Mouse (Mus musculus): ENCODE data around the gene Tmem106b. TPM values are rescaled to one million over a fixed set of nuclear protein-coding genes. Genes with fewer than 3 reads are reported as not detected.

Gene Tmem106b
- 56.0 and 88.3 TPM in 2 replicates for total RNA-seq (2017)

DNA sequence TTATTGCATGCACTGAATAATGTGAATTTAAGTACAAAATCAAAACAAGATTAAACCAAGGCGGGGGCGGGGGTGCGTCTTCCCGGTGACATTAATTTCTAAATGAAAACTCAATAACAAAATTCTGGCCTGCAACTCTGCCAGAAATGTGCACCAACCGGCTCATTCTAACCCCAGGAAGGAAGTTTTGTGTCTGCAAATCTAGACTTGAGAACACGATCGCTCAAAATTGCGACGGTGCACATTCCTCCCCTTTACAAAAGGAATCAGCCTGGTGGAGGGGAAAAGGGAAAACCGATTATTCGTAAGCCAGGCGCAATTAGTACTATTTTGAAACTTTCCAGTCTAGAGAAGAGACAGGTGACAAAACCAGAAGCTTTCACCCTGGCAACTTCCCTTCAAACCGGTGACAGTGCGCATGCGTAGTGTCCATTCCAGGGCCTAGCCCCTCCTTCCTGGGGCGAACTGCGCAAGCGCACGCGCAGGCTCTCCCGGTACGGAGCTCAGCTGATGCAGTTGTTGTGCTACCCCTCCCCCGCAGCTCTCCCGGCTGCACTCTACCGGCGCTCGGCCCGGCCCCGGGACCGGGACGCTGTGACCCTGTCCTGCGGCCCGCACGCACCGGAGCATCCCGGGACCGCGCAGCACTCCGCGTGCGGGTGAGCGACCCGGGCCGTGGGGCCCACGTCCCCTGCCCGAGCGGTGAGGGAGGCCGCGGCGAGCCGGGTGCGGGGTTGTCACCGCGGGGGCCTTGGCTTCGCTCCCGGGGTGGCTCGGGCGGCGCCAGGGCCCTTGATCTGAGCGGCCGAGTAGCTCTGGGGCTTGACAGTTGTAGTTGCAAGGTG is at the start of gene Tmem106b:
Gene Tmem106b (plus strand): TSS at position 458 of the 845 bp plus-strand sequence.
- peak; percentile 97 for ATAC-seq (ENCODE audit: extremely low read depth, insufficient number of reproducible peaks, low FRiP score, poor library complexity, severe bottlenecking)

DNA sequence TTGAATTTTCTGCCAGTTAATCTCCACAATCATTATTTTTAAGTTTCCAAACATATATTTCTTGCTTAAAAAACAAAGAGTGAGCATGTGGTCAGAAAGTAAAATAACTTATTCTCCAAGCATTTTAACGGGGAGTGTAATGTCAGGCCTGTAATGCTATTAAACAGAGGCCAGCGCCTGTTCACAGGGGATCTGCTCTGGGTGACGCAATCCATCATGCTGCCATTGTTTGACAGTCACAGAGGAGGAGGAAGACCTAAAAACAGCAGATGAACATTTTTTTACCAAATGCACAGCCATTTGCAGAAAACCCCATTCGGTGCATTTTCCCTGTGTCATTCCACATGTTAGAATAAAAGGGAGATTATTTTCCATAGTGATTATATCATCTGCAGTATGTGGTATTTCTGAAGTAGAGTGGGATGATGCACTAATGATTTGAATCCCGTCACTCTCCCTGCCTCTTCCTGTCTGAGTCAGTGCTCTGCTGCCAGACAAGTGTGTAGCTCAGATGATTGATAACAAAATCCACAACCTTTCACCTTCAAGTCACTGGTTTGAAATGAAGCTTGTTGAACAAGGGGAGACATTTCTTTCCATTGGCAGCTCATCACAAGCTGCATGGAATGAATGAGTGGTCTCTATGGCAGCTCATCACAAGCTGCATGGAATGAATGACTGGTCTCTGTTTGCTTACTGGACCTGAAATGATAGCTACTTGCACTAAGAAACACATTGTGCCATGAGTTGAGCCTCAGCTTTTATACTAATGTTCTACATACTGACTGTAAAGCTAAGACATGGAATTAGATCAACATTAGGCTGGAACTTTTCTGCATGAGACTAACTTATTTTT is 48.1 kb upstream of the Tmem106b start:
- ATAC-seq (ENCODE audit: extremely low read depth, insufficient number of reproducible peaks, low FRiP score, poor library complexity, severe bottlenecking): no peak

DNA sequence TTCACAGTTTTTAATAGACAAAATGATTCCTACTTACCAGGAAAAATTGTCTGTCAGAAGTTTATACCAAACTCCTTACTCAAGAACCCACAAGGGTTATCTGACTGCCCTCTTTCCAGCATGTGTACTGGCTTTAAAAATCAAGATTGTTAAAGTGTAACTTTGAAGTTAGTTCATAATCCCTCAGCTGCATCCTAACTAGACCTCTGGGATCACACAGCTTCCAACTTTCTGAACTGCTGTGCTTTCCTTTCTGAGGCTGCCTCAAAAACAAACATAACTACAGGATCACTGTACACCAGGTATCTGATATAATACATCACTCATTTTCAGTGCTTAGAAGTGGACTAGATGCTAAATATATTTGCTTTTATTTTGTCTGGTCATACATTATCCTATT is 39.0 kb upstream of the Tmem106b start:
- no peak for ATAC-seq (ENCODE audit: extremely low read depth, insufficient number of reproducible peaks, low FRiP score, poor library complexity, severe bottlenecking)

DNA sequence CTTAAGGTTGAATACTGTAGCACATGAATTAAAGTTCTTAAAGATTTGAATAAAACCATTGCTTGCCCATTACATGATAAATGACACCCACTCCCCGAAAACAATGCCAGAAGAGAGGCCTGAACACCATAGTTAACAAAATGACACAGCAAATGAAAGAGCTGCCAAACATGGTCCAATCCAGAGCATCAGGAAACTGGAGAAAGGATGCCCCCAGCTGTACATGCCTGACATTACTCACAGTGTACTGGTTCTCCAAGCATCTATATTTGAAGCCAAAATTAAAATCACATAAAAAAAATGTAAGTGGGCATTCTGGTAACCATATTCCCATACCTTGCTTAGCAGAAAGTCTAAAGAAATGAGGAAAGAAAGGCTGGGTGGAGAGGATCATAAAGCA is 38.6 kb upstream of the Tmem106b start:
- ATAC-seq (ENCODE audit: extremely low read depth, insufficient number of reproducible peaks, low FRiP score, poor library complexity, severe bottlenecking): no peak

DNA sequence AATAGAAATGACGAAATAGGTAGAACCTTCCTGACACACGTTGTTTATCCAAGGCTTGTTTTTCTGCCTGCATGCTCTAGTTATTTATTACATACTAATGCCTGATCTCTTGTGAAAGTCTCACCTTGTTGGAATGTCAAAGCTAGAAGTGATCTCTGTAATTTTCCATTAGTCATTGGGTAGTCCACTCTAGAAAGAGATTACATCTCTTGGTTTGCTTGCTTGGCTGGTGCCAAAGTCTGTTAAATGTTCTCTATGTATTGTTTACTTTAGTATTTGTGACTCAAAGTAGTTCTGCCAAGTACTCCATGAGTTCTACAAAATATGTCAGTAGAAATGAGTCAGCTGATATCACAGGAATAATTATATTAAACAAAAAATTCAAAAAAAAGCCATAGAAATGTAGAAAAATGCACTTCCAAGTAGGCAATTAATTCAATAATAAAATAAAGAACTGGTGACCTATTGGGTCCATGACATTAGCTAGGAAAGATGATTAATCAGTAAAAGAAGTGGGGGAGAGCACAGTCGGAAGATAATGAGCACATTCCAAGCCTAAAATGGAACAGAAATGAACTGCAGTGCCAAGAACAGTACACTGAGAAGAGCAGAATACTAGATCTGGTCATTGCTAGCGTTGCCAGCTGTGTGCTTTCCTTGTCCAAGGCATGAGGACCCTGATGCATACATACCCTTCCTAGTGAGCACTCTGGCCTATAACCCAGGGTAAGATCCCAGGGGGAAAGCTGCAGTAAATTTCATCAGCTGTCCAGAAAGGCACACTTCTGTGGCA is 17.0 kb upstream of the Tmem106b start:
- ATAC-seq (ENCODE audit: extremely low read depth, insufficient number of reproducible peaks, low FRiP score, poor library complexity, severe bottlenecking): no peak

DNA sequence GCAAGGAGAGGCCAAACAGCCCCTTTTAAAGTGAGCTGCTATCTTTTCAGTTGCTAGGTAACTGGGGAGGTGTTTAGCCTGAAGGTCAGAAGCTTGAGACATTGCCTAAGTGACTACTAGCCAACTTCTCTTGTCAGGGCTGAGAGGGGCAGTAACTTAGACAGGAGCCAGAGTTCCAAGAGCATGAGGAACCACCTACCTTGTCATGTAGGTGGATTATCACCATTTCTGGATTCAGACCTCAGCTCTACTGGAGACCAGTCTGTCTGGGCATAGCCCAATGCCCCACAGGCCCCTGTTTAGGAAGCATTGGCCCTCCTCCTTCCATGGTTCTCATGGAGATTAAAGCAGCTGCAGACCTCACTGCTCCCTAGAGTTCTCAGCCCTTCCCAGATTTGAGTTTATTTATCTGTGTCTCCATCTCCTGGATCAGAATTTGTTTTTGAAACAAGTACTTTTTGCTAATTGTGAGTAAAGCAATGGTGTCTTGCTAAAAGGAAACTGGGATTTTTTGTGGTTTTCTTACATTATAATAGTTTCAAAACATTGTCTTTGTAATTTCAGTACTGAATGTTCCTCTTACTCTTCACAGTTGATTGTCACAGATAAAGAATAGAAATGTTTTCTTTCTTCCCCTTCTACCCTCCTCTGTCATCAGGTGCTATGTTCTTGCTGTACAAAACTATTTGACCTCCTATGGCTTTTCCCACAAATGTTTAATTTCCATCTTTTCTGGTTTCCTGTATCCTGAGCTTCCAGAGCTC is 8.1 kb upstream of the Tmem106b start:
- ATAC-seq (ENCODE audit: extremely low read depth, insufficient number of reproducible peaks, low FRiP score, poor library complexity, severe bottlenecking): no peak

DNA sequence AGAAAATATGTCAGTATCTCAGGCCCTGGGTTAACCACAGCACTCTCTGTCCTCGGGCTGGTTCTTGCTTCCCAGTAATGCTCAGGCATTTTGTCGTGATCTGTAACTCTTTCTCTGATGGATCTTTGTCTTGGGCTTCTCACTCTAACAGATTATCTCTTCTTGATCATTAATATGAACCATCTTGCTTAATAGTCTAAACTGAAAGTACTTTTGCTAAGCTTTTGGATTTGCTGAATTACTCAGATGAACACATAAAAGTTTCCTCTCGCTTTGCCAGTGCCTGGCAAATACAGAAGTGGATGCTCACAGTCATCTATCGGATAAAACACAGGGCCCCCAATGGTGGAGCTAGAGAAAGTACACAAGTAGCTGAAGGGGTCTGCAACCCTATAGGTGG is 7.5 kb upstream of the Tmem106b start:
- ATAC-seq (ENCODE audit: extremely low read depth, insufficient number of reproducible peaks, low FRiP score, poor library complexity, severe bottlenecking): no peak

DNA sequence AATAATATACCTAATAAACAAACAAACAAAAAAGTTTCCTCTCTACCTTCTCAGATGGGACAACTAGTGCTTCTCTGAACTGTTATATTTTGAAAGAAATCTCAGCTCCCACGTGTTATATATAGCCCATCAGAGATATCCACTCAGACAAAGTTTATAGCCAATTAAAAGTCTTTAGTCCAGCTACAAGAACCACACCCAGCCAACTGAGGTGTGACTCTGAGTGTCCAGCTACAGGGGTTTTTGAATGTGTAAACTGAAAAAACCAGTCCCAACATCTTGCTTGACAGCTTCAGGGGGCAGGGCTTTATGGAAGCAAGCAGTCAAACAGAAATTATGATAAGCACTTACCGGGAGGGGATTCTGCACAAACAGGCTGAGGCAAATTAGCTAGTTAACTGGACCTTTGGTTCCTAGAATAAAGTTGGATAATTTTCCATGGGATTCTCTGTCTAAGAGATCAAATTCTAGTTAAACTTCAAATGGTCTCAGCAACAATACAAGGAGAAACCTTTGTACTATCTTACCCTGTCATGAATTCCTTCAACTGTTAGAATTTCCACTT is 6.8 kb upstream of the Tmem106b start:
- ATAC-seq (ENCODE audit: extremely low read depth, insufficient number of reproducible peaks, low FRiP score, poor library complexity, severe bottlenecking): no peak

DNA sequence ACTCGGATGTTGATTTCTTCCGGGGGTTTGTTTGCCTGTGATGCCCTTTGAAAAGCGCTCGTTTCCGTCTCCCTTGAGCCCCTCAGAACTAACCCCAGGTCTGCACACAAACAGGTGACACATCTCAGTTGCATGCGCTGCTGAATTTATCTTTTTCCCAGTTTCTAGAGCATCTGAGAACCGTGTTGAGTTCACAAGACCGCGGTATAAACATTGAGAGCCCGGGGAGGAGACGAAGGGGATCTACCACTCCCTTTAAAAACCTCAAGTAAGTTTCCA is 527 bp downstream of the Tmem106b start:
- no peak for ATAC-seq (ENCODE audit: extremely low read depth, insufficient number of reproducible peaks, low FRiP score, poor library complexity, severe bottlenecking)

DNA sequence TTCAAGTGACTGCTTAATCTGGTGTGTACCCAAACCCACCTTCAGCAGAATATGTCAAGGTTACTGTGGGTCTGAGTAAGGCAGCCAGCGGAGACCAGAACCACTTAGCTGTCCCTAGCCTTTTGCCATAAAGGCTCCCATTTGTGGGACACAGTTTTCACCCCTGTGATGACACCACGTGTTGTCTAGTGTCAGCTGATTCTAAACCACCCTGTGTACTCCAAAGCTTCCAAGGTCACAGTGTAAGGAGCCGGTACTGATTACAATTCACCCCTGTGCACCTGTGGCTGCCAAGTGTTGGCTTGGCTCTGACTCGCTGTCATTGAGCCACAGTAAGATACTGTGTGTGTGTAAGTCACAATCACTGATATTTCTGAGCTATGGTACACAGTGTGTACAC is 926 bp downstream of the Tmem106b start:
- no peak for ATAC-seq (ENCODE audit: extremely low read depth, insufficient number of reproducible peaks, low FRiP score, poor library complexity, severe bottlenecking)

DNA sequence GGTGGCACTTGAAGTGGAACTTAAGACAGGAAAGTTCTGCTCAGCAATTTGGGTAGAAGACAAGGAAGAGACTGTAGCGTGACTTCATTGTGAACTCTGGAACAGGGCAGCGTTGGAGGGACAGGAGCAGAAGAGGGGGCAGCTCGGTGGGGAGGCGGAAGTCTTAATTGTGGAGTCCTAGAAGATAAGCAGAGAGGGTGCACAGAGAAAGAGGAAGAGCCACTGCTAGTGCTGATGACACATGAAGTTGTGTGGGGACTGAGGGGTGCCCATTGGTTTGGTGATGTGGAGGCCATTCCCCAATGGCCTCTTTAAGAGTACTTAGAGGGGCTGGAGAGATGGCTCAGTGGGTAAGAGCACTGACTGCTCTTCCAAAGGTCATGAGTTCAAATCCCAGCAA is 3.5 kb downstream of the Tmem106b start:
- no peak for ATAC-seq (ENCODE audit: extremely low read depth, insufficient number of reproducible peaks, low FRiP score, poor library complexity, severe bottlenecking)

DNA sequence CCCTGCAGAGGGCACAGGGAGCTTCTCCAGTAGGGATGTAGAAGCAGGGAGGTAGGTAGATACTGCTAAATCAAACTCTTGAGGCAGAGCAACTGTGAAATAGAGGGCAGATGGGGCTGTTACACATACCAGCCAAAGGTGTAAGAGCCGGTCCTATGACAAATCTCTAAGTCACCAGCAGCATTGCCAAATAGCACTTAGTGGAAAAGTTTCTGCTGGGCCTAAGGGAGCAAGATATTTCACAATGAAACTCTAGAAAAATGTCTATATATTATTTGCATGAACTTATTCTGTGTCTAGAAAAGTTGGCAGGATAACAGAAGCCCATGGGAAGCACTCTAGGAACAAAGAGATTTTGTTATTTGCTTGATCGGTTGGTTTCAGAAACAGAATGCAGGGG is 4.3 kb downstream of the Tmem106b start:
- no peak for ATAC-seq (ENCODE audit: extremely low read depth, insufficient number of reproducible peaks, low FRiP score, poor library complexity, severe bottlenecking)

DNA sequence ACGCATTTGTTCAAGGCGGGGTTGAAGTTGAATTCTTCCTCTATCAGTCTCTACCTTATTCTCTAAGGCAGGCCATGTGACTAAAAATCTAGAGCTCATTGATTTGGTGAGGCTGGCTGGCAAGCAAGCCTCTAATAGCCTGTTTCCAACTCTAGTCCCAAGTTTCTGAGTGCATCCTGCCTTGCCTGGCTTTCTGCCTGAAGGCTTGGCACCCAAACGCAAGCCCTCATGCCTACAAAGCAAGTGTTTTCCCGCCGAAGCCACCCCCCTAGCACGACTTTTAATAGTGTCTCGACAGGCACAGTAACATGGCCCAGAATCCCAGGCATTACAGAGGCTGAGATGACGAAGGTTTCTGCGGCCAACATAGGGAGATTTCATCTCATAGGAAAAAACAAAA is 13.3 kb downstream of the Tmem106b start:
- ATAC-seq (ENCODE audit: extremely low read depth, insufficient number of reproducible peaks, low FRiP score, poor library complexity, severe bottlenecking): no peak

DNA sequence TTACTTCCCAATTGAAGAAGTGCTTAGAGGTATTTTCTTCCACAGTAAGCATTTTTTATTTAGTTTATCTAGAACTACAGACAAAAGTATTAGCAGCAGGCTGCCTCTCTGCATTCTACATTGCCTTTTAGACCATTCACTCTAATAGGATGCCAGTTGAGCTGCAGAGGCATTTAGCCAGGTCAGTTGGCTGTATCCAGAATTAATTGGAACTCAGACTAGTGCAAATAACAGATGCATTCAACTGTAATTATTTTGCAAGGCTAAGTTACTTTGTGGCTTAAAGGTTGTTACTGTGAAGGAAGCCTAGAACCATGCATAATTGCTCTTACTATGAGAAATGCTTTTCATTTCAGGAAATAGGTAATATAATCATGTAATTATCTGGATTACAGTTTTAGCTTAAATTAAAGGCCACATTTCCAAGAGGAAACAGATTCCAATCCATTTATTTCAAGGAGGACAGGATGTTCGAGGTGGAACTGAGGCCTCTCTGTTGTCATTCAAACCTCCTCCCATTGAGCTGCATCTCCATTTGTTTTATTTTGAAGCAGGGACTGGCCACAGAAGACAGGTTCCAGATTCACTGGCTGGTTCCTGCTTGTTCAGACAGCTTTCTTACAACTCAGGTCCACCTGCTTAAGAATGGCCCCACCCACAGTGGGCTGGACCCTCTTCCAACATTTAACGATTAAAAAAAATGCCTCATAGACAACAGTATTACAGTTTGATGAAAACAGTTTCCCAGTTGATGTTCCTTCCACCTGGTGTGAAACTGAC is 27.3 kb downstream of the Tmem106b start:
- no peak for ATAC-seq (ENCODE audit: extremely low read depth, insufficient number of reproducible peaks, low FRiP score, poor library complexity, severe bottlenecking)

DNA sequence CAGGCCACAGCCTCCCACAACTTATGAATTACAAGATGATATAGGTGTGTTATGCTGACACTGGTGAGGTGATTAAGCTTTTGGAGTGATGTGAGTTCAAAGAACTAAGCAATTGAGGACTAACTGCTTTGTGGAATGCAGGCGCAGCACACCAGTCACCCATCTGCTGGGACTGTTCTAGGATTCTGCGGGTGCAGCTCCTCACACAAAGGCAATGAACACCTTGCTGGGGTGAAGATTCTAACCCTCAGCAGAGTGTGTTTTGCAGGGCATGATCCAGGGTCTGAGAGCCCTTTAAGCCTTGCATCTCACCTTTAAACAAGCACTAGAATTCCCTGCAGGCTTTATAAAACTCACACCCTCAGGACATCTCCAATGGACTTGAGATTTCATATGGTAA is 30.6 kb downstream of the Tmem106b start:
- no peak for ATAC-seq (ENCODE audit: extremely low read depth, insufficient number of reproducible peaks, low FRiP score, poor library complexity, severe bottlenecking)

DNA sequence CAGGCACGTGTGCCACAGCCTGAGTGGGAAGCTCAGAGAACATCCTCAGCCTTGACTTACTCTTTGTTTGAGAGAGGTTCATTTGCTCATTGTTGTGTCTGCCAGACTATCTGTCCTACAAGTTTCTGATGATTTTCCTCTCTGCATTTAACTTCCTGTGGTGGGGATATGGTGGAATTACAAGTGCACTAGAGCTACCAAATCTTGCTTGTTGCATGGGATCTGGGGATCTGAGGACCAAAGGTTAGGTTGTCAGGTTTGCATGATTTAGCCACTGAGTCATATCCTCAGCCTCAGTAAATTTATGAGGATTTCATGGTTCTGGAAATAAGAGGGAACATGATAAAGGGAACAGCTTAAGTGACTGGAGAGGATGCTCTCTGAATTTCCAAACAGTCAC is 39.1 kb downstream of the Tmem106b start:
- ATAC-seq (ENCODE audit: extremely low read depth, insufficient number of reproducible peaks, low FRiP score, poor library complexity, severe bottlenecking): no peak

DNA sequence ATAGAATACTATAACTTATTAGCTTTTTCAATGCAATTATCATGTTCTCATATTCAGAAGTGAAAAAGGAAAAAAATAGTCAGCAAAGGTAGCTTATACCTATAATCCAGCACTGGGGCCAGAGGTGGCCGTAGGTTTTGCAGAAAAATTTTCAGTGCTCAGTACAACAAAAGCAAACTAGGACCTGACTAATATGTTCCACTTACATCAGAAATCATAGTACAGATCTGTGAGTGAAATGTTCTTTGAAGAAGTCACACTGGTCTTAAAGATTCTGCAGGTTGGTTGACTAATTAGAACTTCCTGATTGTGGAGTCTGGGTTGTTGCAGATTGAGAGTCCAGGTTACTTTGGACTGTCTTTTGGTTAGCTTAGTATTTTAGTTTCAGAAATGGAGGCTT is 67.7 kb downstream of the Tmem106b start:
- no peak for ATAC-seq (ENCODE audit: extremely low read depth, insufficient number of reproducible peaks, low FRiP score, poor library complexity, severe bottlenecking)
